Mouse (Mus musculus) liver, embryonic 14 days (tissue): ENCODE measurements around the gene Arpc1a. TPM values are rescaled to one million over a fixed set of nuclear protein-coding genes. Genes with fewer than 3 reads are reported as not detected.

Experiments
- polyA plus RNA-seq: library from polyadenylated mRNA; depleted of rRNA; stranded (reverse); fragments of >200 nt; gene quantifications from 2 replicates; pipeline ENCODE4 v1.2.3, GENCODE M21; 2012; rRNA removed

The Arpc1a gene
- 40.3 and 49.6 TPM in 2 replicates for polyA plus RNA-seq

GRCm38 (mm10) chr5:145083632-145084451 is at the start of gene Arpc1a, which contains the start of gene Kpna7:
TSS of gene Arpc1a (plus strand) at chr5:145083830.
TSS of gene Kpna7 (minus strand) at chr5:145084030.

GRCm38 (mm10) chr5:145042690-145043089 is 40.9 kb upstream of the Arpc1a start, which contains the start of gene 1700018F24Rik:
TSS of gene 1700018F24Rik (plus strand) at chr5:145042990.

GRCm38 (mm10) chr5:145114071-145114605 is 30.5 kb downstream of the Arpc1a start, which contains the start of gene Arpc1b:
TSS of gene Arpc1b (plus strand) at chr5:145114215.

GRCm38 (mm10) chr5:145139571-145140519 is 56.2 kb downstream of the Arpc1a start, which contains the start of the genes Pdap1 and Bud31:
TSS of gene Pdap1 (minus strand) at chr5:145140238.
TSS of gene Bud31 (plus strand) at chr5:145140362.

Other genes starting within 250 kb of the Arpc1a start
- gene Smurf1, start 118.0 kb upstream of the Arpc1a start, polyA plus RNA-seq: 1.4 TPM in 2 replicates
- not detected in 2 replicates for gene Gm4871, start 51.1 kb upstream of the Arpc1a start, polyA plus RNA-seq
- not detected in 2 replicates for gene 1700018F24Rik, start 40.8 kb upstream of the Arpc1a start, polyA plus RNA-seq
- 0.05 and 0.09 TPM in 2 replicates for gene Kpna7, start 200 bp downstream of the Arpc1a start, polyA plus RNA-seq
- 64.2 and 70.6 TPM in 2 replicates for gene Arpc1b, start 30.4 kb downstream of the Arpc1a start, polyA plus RNA-seq
- 51.0 and 57.0 TPM in 2 replicates for gene Pdap1, start 56.4 kb downstream of the Arpc1a start, polyA plus RNA-seq
- 86.6 and 96.6 TPM in 2 replicates for gene Bud31, start 56.5 kb downstream of the Arpc1a start, polyA plus RNA-seq
- 5.4 and 5.7 TPM in 2 replicates for gene Ptcd1, start 83.3 kb downstream of the Arpc1a start, polyA plus RNA-seq
- gene Cpsf4, start 83.4 kb downstream of the Arpc1a start, polyA plus RNA-seq: 27.1 and 29.8 TPM in 2 replicates
- 202 and 203 TPM in 2 replicates for gene Atp5j2, start 108.2 kb downstream of the Arpc1a start, polyA plus RNA-seq
- 2.5 and 2.6 TPM in 2 replicates for gene Zkscan14, start 118.0 kb downstream of the Arpc1a start, polyA plus RNA-seq
- gene Zkscan5, start 120.7 kb downstream of the Arpc1a start, polyA plus RNA-seq: 2.3 and 2.4 TPM in 2 replicates
- gene Zfp655, start 147.9 kb downstream of the Arpc1a start, polyA plus RNA-seq: 8.5 and 9.3 TPM in 2 replicates
- gene Zscan25, start 196.7 kb downstream of the Arpc1a start, polyA plus RNA-seq: 3.8 and 4.3 TPM in 2 replicates